Mouse (Mus musculus) limb, embryonic 11.5 days (tissue): ENCODE measurements around the gene Hoxc5. TPM values are rescaled to one million over a fixed set of nuclear protein-coding genes. Genes with fewer than 3 reads are reported as not detected.

ENCODE experiments used
- ATAC-seq: fragments of 200-750 bp; cut with Nextera tagmentation; 2 replicates; pipeline ENCODE4 v1.8.0; 2017; ENCODE audit warnings: low read depth; ENCODE audit not compliant: insufficient number of reproducible peaks, low FRiP score, low TSS enrichment
- DNase-seq: peaks from one replicate; pipeline ENCODE4 v3.0.0-alpha.2; 2015; ENCODE audit warnings: low spot score
- H3K27ac ChIP-seq: fragments of 300-500 bp; sonication (generic); replicated peaks from 2 replicates; pipeline ENCODE4 v1.5.1; 2014; ENCODE audit warnings: low read depth, mild to moderate bottlenecking, low read length
- H3K27me3 ChIP-seq: fragments of 300-500 bp; sonication (generic); 2 replicates; pipeline ENCODE4 v1.6.1; 2014; ENCODE audit warnings: mild to moderate bottlenecking, low read length, mixed read lengths; ENCODE audit not compliant: control insufficient read depth, insufficient read depth
- H3K36me3 ChIP-seq: fragments of 300-500 bp; sonication (generic); 2 replicates; pipeline ENCODE4 v1.6.1; 2014; ENCODE audit warnings: mild to moderate bottlenecking, low read length, moderate library complexity, mixed read lengths; ENCODE audit not compliant: control insufficient read depth, insufficient read depth
- H3K4me1 ChIP-seq: fragments of 300-500 bp; sonication (generic); 2 replicates; pipeline ENCODE4 v1.6.1; 2014; ENCODE audit warnings: low read length, mixed read lengths; ENCODE audit not compliant: control insufficient read depth, insufficient read depth
- H3K4me2 ChIP-seq: fragments of 300-500 bp; sonication (generic); 2 replicates; pipeline ENCODE4 v1.6.1; 2014; ENCODE audit warnings: low read depth, mild to moderate bottlenecking, moderate library complexity; ENCODE audit not compliant: severe bottlenecking
- H3K4me3 ChIP-seq: fragments of 300-500 bp; sonication (generic); 2 replicates; pipeline ENCODE4 v1.5.1; 2014; ENCODE audit warnings: low read depth, low read length
- H3K9ac ChIP-seq: fragments of 300-500 bp; sonication (generic); 2 replicates; pipeline ENCODE4 v1.6.1; 2014; ENCODE audit warnings: mild to moderate bottlenecking, low read length
- H3K9me3 ChIP-seq: fragments of 300-500 bp; sonication (generic); 2 replicates; pipeline ENCODE4 v1.6.1; 2016; ENCODE audit warnings: low read length; ENCODE audit not compliant: control insufficient read depth
- WGBS: fragments of 180-500 bp; shearing (Covaris S2); extraction: QIAGEN DNeasy Blood & Tissue Kit; methylation state at CpG from one replicate; pipeline ENCODE4 v1.1.7; 2014; 5-methylcytosine and 5-hydroxymethylcytosine counted together
- polyA plus RNA-seq: library from polyadenylated mRNA; unstranded; fragments of >200 nt; fragmentation: Nextera tagmentation; extraction: Ambion mirVana; gene quantifications from 2 replicates; pipeline ENCODE4 v1.2.1, GENCODE M21; 2014

The Hoxc5 gene
- polyA plus RNA-seq, 1 experiment from 2014 or later, result 8.3 TPM

- peak; percentile 64 for DNase-seq
- H3K9me3 ChIP-seq, result no peaks in the 10 kb centered on the region
- no peak overlapping the region for H3K27ac ChIP-seq
- peak overlapping the region; percentile 24; the same call in 1 of the 2 replicates for H3K4me2 ChIP-seq
- under 1% methylated on average over 9 of the region's 9 CpGs for WGBS
- H3K4me3 ChIP-seq, result no peak overlapping the region
- H3K36me3 ChIP-seq, result no peaks in the 10 kb centered on the region
- H3K4me1 ChIP-seq, result peaks cover 54% of the 10 kb centered on the region
- H3K27me3 ChIP-seq, result peaks cover 60% of the 10 kb centered on the region
- no peak overlapping the region for H3K9ac ChIP-seq
- ATAC-seq, result no peak
These were observed 29.3 kb downstream of the Hoxc5 start for GRCm38 (mm10) chr15:102996548-102996947.

- ATAC-seq (no peak), DNase-seq (peak; percentile 41)
- H3K4me1 ChIP-seq, result peaks cover 62% of the 10 kb centered on the region
- peaks cover 58% of the 10 kb centered on the region for H3K27me3 ChIP-seq
- peak overlapping the region; percentile 78 for H3K4me2 ChIP-seq
- no peaks in the 10 kb centered on the region for H3K36me3 ChIP-seq
- no peaks in the 10 kb centered on the region for H3K9me3 ChIP-seq
- 0 out of 2 replicates have a peak overlapping the region, but pooled peaks have one; percentile 41 for H3K4me3 ChIP-seq
- H3K27ac ChIP-seq, result no peak overlapping the region
- WGBS, result 5% methylated on average over 3 of the region's 3 CpGs
- H3K9ac ChIP-seq, result no peak overlapping the region
These were observed 30.2 kb downstream of the Hoxc5 start for GRCm38 (mm10) chr15:102997431-102997830.

GRCm38 (mm10) chr15:102997939-102998355, 30.7 kb downstream of the Hoxc5 start, which contains the start of gene Hoxc6:
TSS of gene Hoxc6 (plus strand) at chr15:102998257.
- Histone ChIP-seq H3K27me3 (peaks cover 59% of the 10 kb centered on the region), H3K27ac (peak within 1 kb of the TSS; percentile 90), H3K9ac (peak within 1 kb of the TSS; percentile 61), H3K4me3 (peak within 1 kb of the TSS; percentile 41), H3K36me3 (no peaks in the 10 kb centered on the region), H3K4me1 (peaks cover 67% of the 10 kb centered on the region), H3K4me2 (peak within 1 kb of the TSS; percentile 78), H3K9me3 (no peaks in the 10 kb centered on the region)
- DNase-seq (peak; percentile 74), ATAC-seq (peak; percentile 39; the same call in 1 of the 2 replicates)
- WGBS, result under 1% methylated on average over 19 of the region's 19 CpGs

- peak overlapping the region; percentile 61 for H3K9ac ChIP-seq
These were observed 31.5 kb downstream of the Hoxc5 start for GRCm38 (mm10) chr15:102998608-102999182.

GRCm38 (mm10) chr15:102999183-102999831, 32.1 kb downstream of the Hoxc5 start:
- Histone ChIP-seq H3K36me3 (no peaks in the 10 kb centered on the region), H3K27me3 (peaks cover 59% of the 10 kb centered on the region), H3K27ac (peak overlapping the region; percentile 90), H3K4me1 (peaks cover 72% of the 10 kb centered on the region), H3K4me3 (peak overlapping the region; percentile 41), H3K9ac (peak overlapping the region; percentile 61), H3K9me3 (no peaks in the 10 kb centered on the region), H3K4me2 (peak overlapping the region; percentile 78)
- WGBS, result under 1% methylated on average over 33 of the region's 33 CpGs
- peak; percentile 69 for ATAC-seq
- peak; percentile 91 for DNase-seq

More at GRCm38 (mm10) chr15:102998608-102999182, 31.5 kb downstream of the Hoxc5 start:
- under 1% methylated on average over 19 of the region's 19 CpGs for WGBS
- H3K27me3 ChIP-seq, result peaks cover 56% of the 10 kb centered on the region
- peak; percentile 14; the same call in 1 of the 2 replicates for ATAC-seq
- no peak for DNase-seq
- peak overlapping the region; percentile 78 for H3K4me2 ChIP-seq
- peak overlapping the region; percentile 41 for H3K4me3 ChIP-seq
- H3K9me3 ChIP-seq, result no peaks in the 10 kb centered on the region
- peaks cover 69% of the 10 kb centered on the region for H3K4me1 ChIP-seq
- H3K36me3 ChIP-seq, result no peaks in the 10 kb centered on the region
- peak overlapping the region; percentile 90 for H3K27ac ChIP-seq

GRCm38 (mm10) chr15:102999955-103000354, 32.7 kb downstream of the Hoxc5 start:
- peak overlapping the region; percentile 90 for H3K27ac ChIP-seq
- no peaks in the 10 kb centered on the region for H3K9me3 ChIP-seq
- peaks cover 73% of the 10 kb centered on the region for H3K4me1 ChIP-seq
- peak; percentile 42 for ATAC-seq
- no peaks in the 10 kb centered on the region for H3K36me3 ChIP-seq
- peak overlapping the region; percentile 41 for H3K4me3 ChIP-seq
- WGBS, result 0% methylated on average over 10 of the region's 11 CpGs
- DNase-seq, result peak; percentile 72
- H3K27me3 ChIP-seq, result peaks cover 57% of the 10 kb centered on the region
- H3K9ac ChIP-seq, result peak overlapping the region; percentile 61
- H3K4me2 ChIP-seq, result peak overlapping the region; percentile 78

- no peaks in the 10 kb centered on the region for H3K36me3 ChIP-seq
- H3K4me3 ChIP-seq, result peak overlapping the region; percentile 41
- whole genome bisulfite sequencing, result 0% methylated on average over 24 of the region's 24 CpGs
- no peaks in the 10 kb centered on the region for H3K9me3 ChIP-seq
- no peak for ATAC-seq
- H3K4me1 ChIP-seq, result peaks cover 79% of the 10 kb centered on the region
- H3K27ac ChIP-seq, result peak overlapping the region; percentile 90
- H3K27me3 ChIP-seq, result peaks cover 52% of the 10 kb centered on the region
- H3K4me2 ChIP-seq, result peak overlapping the region; percentile 78
- peak overlapping the region; percentile 84 for H3K9ac ChIP-seq
- DNase-seq, result peak; percentile 74
These were observed 33.3 kb downstream of the Hoxc5 start for GRCm38 (mm10) chr15:103000501-103000901.

GRCm38 (mm10) chr15:103001370-103001769, 34.1 kb downstream of the Hoxc5 start:
- DNase-seq (no peak), ATAC-seq (no peak)
- no peak overlapping the region for H3K27ac ChIP-seq
- WGBS, result 23% methylated on average over 2 of the region's 2 CpGs
- H3K9me3 ChIP-seq, result no peaks in the 10 kb centered on the region
- H3K4me2 ChIP-seq, result peak overlapping the region; percentile 78
- H3K4me1 ChIP-seq, result peaks cover 78% of the 10 kb centered on the region
- H3K9ac ChIP-seq, result peak overlapping the region; percentile 84; the same call in 1 of the 2 replicates
- peak overlapping the region; percentile 41; the same call in 1 of the 2 replicates for H3K4me3 ChIP-seq
- H3K27me3 ChIP-seq, result peaks cover 46% of the 10 kb centered on the region
- H3K36me3 ChIP-seq, result no peaks in the 10 kb centered on the region
